Mouse (Mus musculus): ENCODE results near the gene Snx14. TPM values are rescaled to one million over a fixed set of nuclear protein-coding genes. Genes with fewer than 3 reads are reported as not detected.

The Snx14 gene
- polyA plus RNA-seq, 1 experiment from 2014 or later, result 24.9 TPM

- WGBS, result 25% methylated on average over 5 of the region's 5 CpGs
- ATAC-seq (ENCODE audit: extremely low read depth, insufficient number of reproducible peaks, low FRiP score, low TSS enrichment), result no peak
- peak overlapping the region; percentile 28; the same call in 1 of the 2 replicates for H3K27ac ChIP-seq (replicated peaks)
- H3K36me3 ChIP-seq, result peaks cover 23% of the 10 kb centered on the region
- no peaks in the 10 kb centered on the region for H3K27me3 ChIP-seq (replicated peaks)
- H3K9me3 ChIP-seq, result no peaks in the 10 kb centered on the region
- no peak overlapping the region for H3K9ac ChIP-seq
- H3K4me2 ChIP-seq, result no peak overlapping the region
- H3K4me1 ChIP-seq, result peaks cover 30% of the 10 kb centered on the region
- no peak overlapping the region for H3K4me3 ChIP-seq
Measured at GRCm38 (mm10) chr9:88362055-88362850, 76.5 kb downstream of the Snx14 start.

GRCm38 (mm10) chr9:88361211-88361909 is 77.4 kb downstream of the Snx14 start:
- no peak; the same call in 1 of the 2 replicates for ATAC-seq (ENCODE audit: extremely low read depth, insufficient number of reproducible peaks, low FRiP score, low TSS enrichment)
- H3K9ac ChIP-seq, result no peak overlapping the region
- H3K4me3 ChIP-seq, result no peak overlapping the region
- peak overlapping the region; percentile 58 for H3K27ac ChIP-seq (replicated peaks)
- peaks cover 30% of the 10 kb centered on the region for H3K4me1 ChIP-seq
- H3K36me3 ChIP-seq, result peaks cover 22% of the 10 kb centered on the region
- no peaks in the 10 kb centered on the region for H3K27me3 ChIP-seq (replicated peaks)
- no peaks in the 10 kb centered on the region for H3K9me3 ChIP-seq
- H3K4me2 ChIP-seq, result no peak overlapping the region
- WGBS, result 63% methylated on average over 14 of the region's 14 CpGs

GRCm38 (mm10) chr9:88359140-88359539 is 79.6 kb downstream of the Snx14 start:
- no peak overlapping the region for H3K9ac ChIP-seq
- H3K36me3 ChIP-seq, result peaks cover 4% of the 10 kb centered on the region
- no peak overlapping the region for H3K27ac ChIP-seq (replicated peaks)
- H3K4me3 ChIP-seq, result no peak overlapping the region
- peaks cover 30% of the 10 kb centered on the region for H3K4me1 ChIP-seq
- no peak overlapping the region for H3K4me2 ChIP-seq
- no peak for ATAC-seq (ENCODE audit: extremely low read depth, insufficient number of reproducible peaks, low FRiP score, low TSS enrichment)
- no peaks in the 10 kb centered on the region for H3K27me3 ChIP-seq (replicated peaks)
- no peaks in the 10 kb centered on the region for H3K9me3 ChIP-seq
- 45% methylated on average over 2 of the region's 2 CpGs for whole genome bisulfite sequencing

- Histone ChIP-seq H3K9ac (no peak overlapping the region), H3K9me3 (no peaks in the 10 kb centered on the region), H3K4me1 (peaks cover 18% of the 10 kb centered on the region), H3K36me3 (no peaks in the 10 kb centered on the region), H3K4me3 (no peak overlapping the region), H3K27ac (replicated peaks) (no peak overlapping the region), H3K4me2 (no peak overlapping the region), H3K27me3 (replicated peaks) (no peaks in the 10 kb centered on the region)
- no peak for ATAC-seq (ENCODE audit: extremely low read depth, insufficient number of reproducible peaks, low FRiP score, low TSS enrichment)
- WGBS, result 65% methylated on average over 3 of the region's 3 CpGs
Measured at GRCm38 (mm10) chr9:88357173-88357572, 81.6 kb downstream of the Snx14 start.

- H3K27me3 ChIP-seq (replicated peaks), result no peaks in the 10 kb centered on the region
- no peak for ATAC-seq (ENCODE audit: extremely low read depth, insufficient number of reproducible peaks, low FRiP score, low TSS enrichment)
- peaks cover 8% of the 10 kb centered on the region; the same call in 1 of the 2 replicates for H3K4me1 ChIP-seq
- H3K27ac ChIP-seq (replicated peaks), result no peak overlapping the region
- no peak overlapping the region for H3K9ac ChIP-seq
- no peaks in the 10 kb centered on the region for H3K36me3 ChIP-seq
- no peaks in the 10 kb centered on the region for H3K9me3 ChIP-seq
- WGBS, result 76% methylated on average over 7 of the region's 7 CpGs
- no peak overlapping the region for H3K4me3 ChIP-seq
- no peak overlapping the region for H3K4me2 ChIP-seq
Measured at GRCm38 (mm10) chr9:88353459-88353858, 85.3 kb downstream of the Snx14 start.

GRCm38 (mm10) chr9:88352741-88353140 is 86.0 kb downstream of the Snx14 start:
- Histone ChIP-seq H3K4me2 (no peak overlapping the region), H3K4me3 (no peak overlapping the region), H3K36me3 (no peaks in the 10 kb centered on the region), H3K27ac (replicated peaks) (no peak overlapping the region), H3K4me1 (peaks cover 8% of the 10 kb centered on the region; the same call in 1 of the 2 replicates), H3K27me3 (replicated peaks) (no peaks in the 10 kb centered on the region), H3K9ac (no peak overlapping the region), H3K9me3 (no peaks in the 10 kb centered on the region)
- no peak for ATAC-seq (ENCODE audit: extremely low read depth, insufficient number of reproducible peaks, low FRiP score, low TSS enrichment)
- 72% methylated on average over 6 of the region's 6 CpGs for WGBS

GRCm38 (mm10) chr9:88351163-88351562 is 87.6 kb downstream of the Snx14 start:
- Histone ChIP-seq H3K36me3 (no peaks in the 10 kb centered on the region), H3K9me3 (no peaks in the 10 kb centered on the region), H3K4me2 (no peak overlapping the region), H3K4me3 (no peak overlapping the region), H3K4me1 (peaks cover 8% of the 10 kb centered on the region; the same call in 1 of the 2 replicates), H3K27ac (replicated peaks) (no peak overlapping the region), H3K27me3 (replicated peaks) (no peaks in the 10 kb centered on the region), H3K9ac (no peak overlapping the region)
- ATAC-seq (ENCODE audit: extremely low read depth, insufficient number of reproducible peaks, low FRiP score, low TSS enrichment), result no peak
- WGBS, result 51% methylated on average over 3 of the region's 3 CpGs

- no peaks in the 10 kb centered on the region for H3K9me3 ChIP-seq
- no peak for ATAC-seq (ENCODE audit: extremely low read depth, insufficient number of reproducible peaks, low FRiP score, low TSS enrichment)
- no peak overlapping the region for H3K4me3 ChIP-seq
- H3K27ac ChIP-seq (replicated peaks), result no peak overlapping the region
- no peaks in the 10 kb centered on the region for H3K36me3 ChIP-seq
- no peak overlapping the region for H3K4me2 ChIP-seq
- 75% methylated on average over 1 of the region's 1 CpGs for WGBS
- no peak overlapping the region for H3K9ac ChIP-seq
- no peaks in the 10 kb centered on the region for H3K27me3 ChIP-seq (replicated peaks)
- H3K4me1 ChIP-seq, result peaks cover 10% of the 10 kb centered on the region
Measured at GRCm38 (mm10) chr9:88350317-88350716, 88.4 kb downstream of the Snx14 start.

- H3K4me3 ChIP-seq, result no peak overlapping the region
- H3K4me2 ChIP-seq, result no peak overlapping the region
- H3K4me1 ChIP-seq, result peaks cover 13% of the 10 kb centered on the region
- H3K9me3 ChIP-seq, result no peaks in the 10 kb centered on the region
- no peaks in the 10 kb centered on the region for H3K36me3 ChIP-seq
- H3K27me3 ChIP-seq (replicated peaks), result no peaks in the 10 kb centered on the region
- H3K27ac ChIP-seq (replicated peaks), result no peak overlapping the region
- H3K9ac ChIP-seq, result no peak overlapping the region
- 82% methylated on average over 6 of the region's 6 CpGs for WGBS
- ATAC-seq (ENCODE audit: extremely low read depth, insufficient number of reproducible peaks, low FRiP score, low TSS enrichment), result no peak
Measured at GRCm38 (mm10) chr9:88348623-88349022, 90.1 kb downstream of the Snx14 start.

GRCm38 (mm10) chr9:88346857-88347256 is 91.9 kb downstream of the Snx14 start:
- Histone ChIP-seq H3K4me3 (no peak overlapping the region), H3K36me3 (no peaks in the 10 kb centered on the region), H3K27me3 (replicated peaks) (no peaks in the 10 kb centered on the region), H3K4me1 (peaks cover 13% of the 10 kb centered on the region), H3K4me2 (no peak overlapping the region), H3K27ac (replicated peaks) (no peak overlapping the region), H3K9me3 (no peaks in the 10 kb centered on the region), H3K9ac (no peak overlapping the region)
- 44% methylated on average over 5 of the region's 5 CpGs for WGBS
- ATAC-seq (ENCODE audit: extremely low read depth, insufficient number of reproducible peaks, low FRiP score, low TSS enrichment), result no peak

GRCm38 (mm10) chr9:88344424-88344823 is 94.3 kb downstream of the Snx14 start:
- no peak overlapping the region for H3K4me3 ChIP-seq
- no peaks in the 10 kb centered on the region for H3K36me3 ChIP-seq
- no peak overlapping the region for H3K4me2 ChIP-seq
- 89% methylated on average over 2 of the region's 2 CpGs for WGBS
- no peak overlapping the region for H3K27ac ChIP-seq (replicated peaks)
- no peaks in the 10 kb centered on the region for H3K27me3 ChIP-seq (replicated peaks)
- no peaks in the 10 kb centered on the region for H3K9me3 ChIP-seq
- ATAC-seq (ENCODE audit: extremely low read depth, insufficient number of reproducible peaks, low FRiP score, low TSS enrichment), result no peak
- no peak overlapping the region for H3K9ac ChIP-seq
- H3K4me1 ChIP-seq, result peaks cover 5% of the 10 kb centered on the region; the same call in 1 of the 2 replicates
